Mouse (Mus musculus): Measurements from ENCODE around the gene Lrrc3c. TPM values are rescaled to one million over a fixed set of nuclear protein-coding genes. Genes with fewer than 3 reads are reported as not detected.

The Lrrc3c gene
- total and polyA plus RNA-seq, 2 experiments from 2014 or later: not detected

- TF ChIP-seq CTCF (IDR thresholded peaks at IDR 0.05; ENCODE audit: low read depth): no peak
- ATAC-seq: no peak
- no peak overlapping the region; the same call in 1 of the 2 replicates for H3K27ac ChIP-seq
- H3K9me3 ChIP-seq (ENCODE audit: low read length): no peaks in the 10 kb centered on the region
- 62% methylated on average over 19 of the region's 19 CpGs for WGBS
- H3K4me1 ChIP-seq (ENCODE audit: insufficient read depth, low read length): peaks cover 20% of the 10 kb centered on the region
- peak; percentile 29 for DNase-seq (ENCODE audit: low spot score)
- no peaks in the 10 kb centered on the region for H3K27me3 ChIP-seq (ENCODE audit: insufficient read depth, low read length)
- no peak overlapping the region for H3K9ac ChIP-seq (replicated peaks; ENCODE audit: low read length)
- no peak overlapping the region for H3K4me3 ChIP-seq (ENCODE audit: low read length)
- H3K4me2 ChIP-seq (ENCODE audit: low read depth, low read length): no peak overlapping the region
- no peaks in the 10 kb centered on the region for H3K36me3 ChIP-seq (ENCODE audit: insufficient read depth, low read length)
Measured at GRCm38 (mm10) chr11:98590548-98591445, 7.3 kb upstream of the Lrrc3c start.

- no peaks in the 10 kb centered on the region for H3K9me3 ChIP-seq (ENCODE audit: low read length)
- H3K27ac ChIP-seq: no peak overlapping the region
- DNase-seq (ENCODE audit: low spot score) (no peak), ATAC-seq (no peak)
- no peak overlapping the region for H3K4me2 ChIP-seq (ENCODE audit: low read depth, low read length)
- H3K27me3 ChIP-seq (ENCODE audit: insufficient read depth, low read length): peaks cover 3% of the 10 kb centered on the region; the same call in 1 of the 2 replicates
- no peak overlapping the region for H3K4me3 ChIP-seq (ENCODE audit: low read length)
- 83% methylated on average over 6 of the region's 6 CpGs for WGBS
- no peak overlapping the region for H3K9ac ChIP-seq (replicated peaks; ENCODE audit: low read length)
- no peaks in the 10 kb centered on the region for H3K36me3 ChIP-seq (ENCODE audit: insufficient read depth, low read length)
- no peaks in the 10 kb centered on the region for H3K4me1 ChIP-seq (ENCODE audit: insufficient read depth, low read length)
- no peak for TF ChIP-seq CTCF (IDR thresholded peaks at IDR 0.05; ENCODE audit: low read depth)
Measured at GRCm38 (mm10) chr11:98595021-98595420, 3.1 kb upstream of the Lrrc3c start.

GRCm38 (mm10) chr11:98595473-98595872 is 2.6 kb upstream of the Lrrc3c start:
- ATAC-seq (no peak), DNase-seq (ENCODE audit: low spot score) (no peak)
- no peak overlapping the region for H3K4me2 ChIP-seq (ENCODE audit: low read depth, low read length)
- no peak overlapping the region for H3K27ac ChIP-seq
- no peaks in the 10 kb centered on the region for H3K9me3 ChIP-seq (ENCODE audit: low read length)
- no peak for TF ChIP-seq CTCF (IDR thresholded peaks at IDR 0.05; ENCODE audit: low read depth)
- H3K4me3 ChIP-seq (ENCODE audit: low read length): no peak overlapping the region
- peaks cover 3% of the 10 kb centered on the region; the same call in 1 of the 2 replicates for H3K27me3 ChIP-seq (ENCODE audit: insufficient read depth, low read length)
- H3K9ac ChIP-seq (replicated peaks; ENCODE audit: low read length): no peak overlapping the region
- WGBS: 69% methylated on average over 10 of the region's 10 CpGs
- no peaks in the 10 kb centered on the region for H3K4me1 ChIP-seq (ENCODE audit: insufficient read depth, low read length)
- no peaks in the 10 kb centered on the region for H3K36me3 ChIP-seq (ENCODE audit: insufficient read depth, low read length)

GRCm38 (mm10) chr11:98595955-98596354 is 2.1 kb upstream of the Lrrc3c start:
- no peak overlapping the region for H3K27ac ChIP-seq
- no peak for TF ChIP-seq CTCF (IDR thresholded peaks at IDR 0.05; ENCODE audit: low read depth)
- H3K9ac ChIP-seq (replicated peaks; ENCODE audit: low read length): no peak overlapping the region
- H3K9me3 ChIP-seq (ENCODE audit: low read length): no peaks in the 10 kb centered on the region
- no peak overlapping the region for H3K4me2 ChIP-seq (ENCODE audit: low read depth, low read length)
- H3K4me1 ChIP-seq (ENCODE audit: insufficient read depth, low read length): no peaks in the 10 kb centered on the region
- H3K4me3 ChIP-seq (ENCODE audit: low read length): no peak overlapping the region
- WGBS: 75% methylated on average over 3 of the region's 3 CpGs
- ATAC-seq (no peak), DNase-seq (ENCODE audit: low spot score) (no peak)
- H3K36me3 ChIP-seq (ENCODE audit: insufficient read depth, low read length): no peaks in the 10 kb centered on the region
- H3K27me3 ChIP-seq (ENCODE audit: insufficient read depth, low read length): peaks cover 3% of the 10 kb centered on the region; the same call in 1 of the 2 replicates

GRCm38 (mm10) chr11:98597363-98597762 is 728 bp upstream of the Lrrc3c start:
- TF ChIP-seq CTCF (IDR thresholded peaks at IDR 0.05; ENCODE audit: low read depth): peak; percentile 71
- Histone ChIP-seq H3K27me3 (ENCODE audit: insufficient read depth, low read length) (peaks cover 3% of the 10 kb centered on the region; the same call in 1 of the 2 replicates), H3K4me2 (ENCODE audit: low read depth, low read length) (no peak overlapping the region), H3K4me3 (ENCODE audit: low read length) (no peak overlapping the region), H3K4me1 (ENCODE audit: insufficient read depth, low read length) (peaks cover 4% of the 10 kb centered on the region; the same call in 1 of the 2 replicates), H3K9me3 (ENCODE audit: low read length) (no peaks in the 10 kb centered on the region), H3K27ac (no peak overlapping the region), H3K9ac (replicated peaks; ENCODE audit: low read length) (no peak overlapping the region), H3K36me3 (ENCODE audit: insufficient read depth, low read length) (no peaks in the 10 kb centered on the region)
- DNase-seq (ENCODE audit: low spot score) (peak; percentile 75), ATAC-seq (no peak)
- WGBS: 45% methylated on average over 6 of the region's 6 CpGs

GRCm38 (mm10) chr11:98598851-98599290 is 780 bp downstream of the Lrrc3c start:
- H3K4me1 ChIP-seq (ENCODE audit: insufficient read depth, low read length): peaks cover 4% of the 10 kb centered on the region; the same call in 1 of the 2 replicates
- peak overlapping the region; percentile 38 for H3K4me2 ChIP-seq (ENCODE audit: low read depth, low read length)
- TF ChIP-seq CTCF (IDR thresholded peaks at IDR 0.05; ENCODE audit: low read depth): no peak
- H3K9me3 ChIP-seq (ENCODE audit: low read length): no peaks in the 10 kb centered on the region
- H3K27me3 ChIP-seq (ENCODE audit: insufficient read depth, low read length): peaks cover 3% of the 10 kb centered on the region; the same call in 1 of the 2 replicates
- 42% methylated on average over 18 of the region's 18 CpGs for WGBS
- no peaks in the 10 kb centered on the region for H3K36me3 ChIP-seq (ENCODE audit: insufficient read depth, low read length)
- H3K9ac ChIP-seq (replicated peaks; ENCODE audit: low read length): no peak overlapping the region
- H3K4me3 ChIP-seq (ENCODE audit: low read length): no peak overlapping the region
- DNase-seq (ENCODE audit: low spot score): peak; percentile 14
- no peak overlapping the region for H3K27ac ChIP-seq
- no peak for ATAC-seq
